Mouse (Mus musculus) ovary, postnatal 36 days (tissue): ENCODE measurements at regions not wholly inside any gene's neighbourhood (a gene's known extent, or its start where the extent isn't known, plus 50 kb on each side); places are given as distances from the start of the nearest gene placed in this dataset.

Experiments
- DNase-seq: peaks from one replicate; pipeline ENCODE4 v3.0.0; 2022; ENCODE audit warnings: low spot score, mixed read lengths

- no peak for DNase-seq
Measured at GRCm38 (mm10) chr19:28205691-28206090, 194.7 kb upstream of the Rfx3 start.

GRCm38 (mm10) chr19:28203719-28204118, 192.8 kb upstream of the Rfx3 start:
- no peak for DNase-seq

GRCm38 (mm10) chr19:28199385-28199784, 188.4 kb upstream of the Rfx3 start:
- DNase-seq, result no peak

- DNase-seq, result no peak
Measured at GRCm38 (mm10) chr19:28196881-28197280, 185.9 kb upstream of the Rfx3 start.

GRCm38 (mm10) chr19:28192248-28192647, 181.3 kb upstream of the Rfx3 start:
- no peak for DNase-seq

GRCm38 (mm10) chr19:28191428-28192116, 180.6 kb upstream of the Rfx3 start:
- DNase-seq, result no peak

GRCm38 (mm10) chr19:28190250-28190649, 179.3 kb upstream of the Rfx3 start:
- DNase-seq, result no peak

- DNase-seq, result no peak
Measured at GRCm38 (mm10) chr19:28188363-28188762, 177.4 kb upstream of the Rfx3 start.

- DNase-seq, result no peak
Measured at GRCm38 (mm10) chr19:28182411-28183182, 171.6 kb upstream of the Rfx3 start.

- DNase-seq, result no peak
Measured at GRCm38 (mm10) chr19:28181171-28181570, 170.2 kb upstream of the Rfx3 start.

- DNase-seq, result no peak
Measured at GRCm38 (mm10) chr19:28178114-28178513, 167.1 kb upstream of the Rfx3 start.

GRCm38 (mm10) chr19:28176821-28177220, 165.9 kb upstream of the Rfx3 start:
- no peak for DNase-seq

- DNase-seq, result no peak
Measured at GRCm38 (mm10) chr19:28171836-28172534, 161.0 kb upstream of the Rfx3 start.

GRCm38 (mm10) chr19:28167451-28168165, 156.6 kb upstream of the Rfx3 start:
- DNase-seq, result no peak

- DNase-seq, result no peak
Measured at GRCm38 (mm10) chr19:28166626-28167025, 155.7 kb upstream of the Rfx3 start.

- DNase-seq, result peak; percentile 49
Measured at GRCm38 (mm10) chr19:28165901-28166361, 155.0 kb upstream of the Rfx3 start.

- DNase-seq, result no peak
Measured at GRCm38 (mm10) chr19:28163195-28163594, 152.2 kb upstream of the Rfx3 start.

GRCm38 (mm10) chr19:28160582-28160981, 149.6 kb upstream of the Rfx3 start:
- DNase-seq, result no peak

- no peak for DNase-seq
Measured at GRCm38 (mm10) chr19:28157196-28157595, 146.2 kb upstream of the Rfx3 start.

- DNase-seq, result no peak
Measured at GRCm38 (mm10) chr19:28137581-28137980, 126.6 kb upstream of the Rfx3 start.

- DNase-seq, result no peak
Measured at GRCm38 (mm10) chr19:28134806-28135205, 123.8 kb upstream of the Rfx3 start.
